ENCODE assay signal across 15 mouse cellular contexts in the genomic region with DNA sequence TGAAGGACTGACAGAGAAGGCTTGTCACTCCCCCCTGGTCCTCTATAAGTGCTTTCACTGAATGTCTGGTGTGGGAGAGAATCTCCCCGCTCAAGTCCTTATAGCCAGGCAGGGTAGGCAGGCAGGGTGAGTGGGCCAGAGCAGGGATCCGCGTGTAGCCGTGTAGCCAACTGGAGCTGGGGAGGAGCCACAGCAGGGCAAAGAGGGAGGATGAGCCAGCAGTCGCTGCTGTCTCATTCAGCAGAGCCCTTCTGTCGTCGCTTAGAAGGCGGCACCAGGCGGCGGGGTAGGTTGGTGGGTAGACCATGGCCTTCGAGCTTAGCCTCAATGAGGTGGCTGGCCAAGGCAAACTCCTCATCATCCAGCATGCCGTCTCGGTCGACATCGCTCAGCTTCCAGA.
"Had no signal": no experiment of that assay in that cellular context is flagged by ENCODE, and none has a peak within 500 bp of the region (broad histone marks: within the 10 kb centered on the region; RNA-seq: fewer than 3 reads in every experiment).

No protein-coding gene starts in this region.

- DNase-seq: kidney, adult 8-10 months; kidney, postnatal 10 days; kidney, postnatal 36 days; liver, postnatal 0 days; lung, postnatal 10 days; lung, postnatal 36 days; midbrain, embryonic 14.5 days; retina, postnatal 1 day; right cerebral cortex, postnatal 25 days; spleen, adult 18-20 months had no signal

- H3K36me3 ChIP-seq: neural tube, embryonic 13.5 days had no signal

- H3K27me3 ChIP-seq: kidney, embryonic 15.5 days; lung, embryonic 15.5 days; neural tube, embryonic 13.5 days; stomach, embryonic 15.5 days had no signal

- H3K27ac ChIP-seq: kidney, embryonic 15.5 days; liver, embryonic 14.5 days; neural tube, embryonic 13.5 days had no signal

- H3K9me3 ChIP-seq: lung, embryonic 15.5 days; stomach, embryonic 15.5 days had no signal

- H3K4me3 ChIP-seq: kidney, embryonic 15.5 days; lung, embryonic 15.5 days; neural tube, embryonic 13.5 days; stomach, embryonic 15.5 days had no signal

- H3K9ac ChIP-seq: kidney, embryonic 15.5 days; liver, embryonic 14.5 days; liver, postnatal 0 days; neural tube, embryonic 13.5 days; stomach, embryonic 15.5 days had no signal
